Mouse (Mus musculus) layer of hippocampus, adult 18-20 months (tissue): ENCODE results near the gene Cyp2s1. TPM values are rescaled to one million over a fixed set of nuclear protein-coding genes. Genes with fewer than 3 reads are reported as not detected.
"Not testable (repeated sequence)": the region's sequence is repeated elsewhere in the genome, so short reads cannot be mapped to it uniquely, and the experiment has no call there.

Experiments used
- DNase-seq, 2 experiments: peaks; one replicate each; pipeline ENCODE4 v3.0.0; 2022; ENCODE audit warnings: low spot score in 2 of 2
- total RNA-seq, 2 experiments: library from RNA; stranded (reverse); gene quantifications; 2 replicates each; pipeline ENCODE4 v1.2.3; 2021

The Cyp2s1 gene
- total RNA-seq, 2 experiments from 2014 or later, result 1.6 to 1.7 TPM

GRCm38 (mm10) chr7:25812195-25812594 is 4.5 kb downstream of the Cyp2s1 start:
- DNase-seq, result no peak

DNA sequence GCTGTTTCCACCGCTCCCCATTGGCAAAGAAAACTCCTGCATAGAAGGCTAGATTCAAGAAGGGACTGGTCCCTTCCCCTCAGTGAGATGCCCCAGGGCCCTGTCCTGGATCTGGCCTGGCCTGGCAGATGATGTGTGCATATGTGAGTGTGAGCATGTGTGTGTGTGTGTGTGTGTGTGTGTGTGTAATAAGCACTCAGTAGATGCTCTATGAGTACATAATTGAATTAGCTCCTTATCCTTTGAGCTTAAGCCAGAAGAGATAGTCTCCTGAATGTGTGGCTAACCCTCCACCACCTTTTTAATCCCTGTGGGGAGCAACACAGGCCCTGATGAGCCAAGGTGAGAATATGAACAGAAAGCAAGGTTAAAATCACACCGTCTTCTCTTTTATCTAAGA is 5.0 kb downstream of the Cyp2s1 start:
- DNase-seq, result no peak

GRCm38 (mm10) chr7:25805631-25806343 is 10.9 kb downstream of the Cyp2s1 start:
- peak; percentile 77 to 92 for DNase-seq

DNA sequence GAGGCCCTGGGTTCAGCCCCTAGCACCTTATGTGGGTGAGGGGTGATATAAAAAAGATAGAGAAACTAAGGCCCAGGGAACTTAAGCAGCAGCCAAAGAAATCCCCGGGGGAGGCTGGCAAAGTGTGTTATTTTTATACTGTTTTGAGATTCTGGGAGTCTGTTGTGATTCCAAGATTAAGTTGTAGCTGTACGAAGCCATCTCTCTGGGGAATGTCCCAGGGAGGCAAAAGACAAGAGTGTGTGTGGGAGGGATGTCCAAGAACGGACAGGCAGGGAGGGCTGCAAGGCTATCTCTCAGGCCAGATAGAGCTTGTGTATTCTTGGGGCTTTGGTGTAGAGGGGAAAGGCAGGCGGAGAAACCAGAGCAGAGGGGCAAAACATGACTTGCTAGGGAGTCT is 11.9 kb downstream of the Cyp2s1 start:
- no peak for DNase-seq

DNA sequence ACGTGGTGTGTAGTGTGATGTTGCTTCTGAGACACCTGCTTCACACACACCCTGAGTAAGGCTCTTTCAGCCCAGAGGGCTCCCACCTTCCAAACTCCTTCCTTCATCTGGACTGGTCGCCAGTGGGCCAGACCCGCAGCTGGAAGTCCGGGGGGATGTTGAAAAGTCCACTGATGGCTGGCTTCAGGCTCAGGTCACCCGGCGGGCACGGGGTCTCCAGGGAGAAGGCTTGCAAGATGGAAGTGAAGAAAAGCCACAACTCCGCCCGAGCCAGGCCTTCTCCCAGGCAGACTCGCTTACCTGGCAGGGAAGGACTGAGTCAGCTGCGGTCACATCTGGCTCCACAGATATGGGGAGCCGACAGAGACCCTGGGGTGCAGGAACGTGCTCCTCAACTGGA is 13.3 kb downstream of the Cyp2s1 start:
- DNase-seq, result no peak

DNA sequence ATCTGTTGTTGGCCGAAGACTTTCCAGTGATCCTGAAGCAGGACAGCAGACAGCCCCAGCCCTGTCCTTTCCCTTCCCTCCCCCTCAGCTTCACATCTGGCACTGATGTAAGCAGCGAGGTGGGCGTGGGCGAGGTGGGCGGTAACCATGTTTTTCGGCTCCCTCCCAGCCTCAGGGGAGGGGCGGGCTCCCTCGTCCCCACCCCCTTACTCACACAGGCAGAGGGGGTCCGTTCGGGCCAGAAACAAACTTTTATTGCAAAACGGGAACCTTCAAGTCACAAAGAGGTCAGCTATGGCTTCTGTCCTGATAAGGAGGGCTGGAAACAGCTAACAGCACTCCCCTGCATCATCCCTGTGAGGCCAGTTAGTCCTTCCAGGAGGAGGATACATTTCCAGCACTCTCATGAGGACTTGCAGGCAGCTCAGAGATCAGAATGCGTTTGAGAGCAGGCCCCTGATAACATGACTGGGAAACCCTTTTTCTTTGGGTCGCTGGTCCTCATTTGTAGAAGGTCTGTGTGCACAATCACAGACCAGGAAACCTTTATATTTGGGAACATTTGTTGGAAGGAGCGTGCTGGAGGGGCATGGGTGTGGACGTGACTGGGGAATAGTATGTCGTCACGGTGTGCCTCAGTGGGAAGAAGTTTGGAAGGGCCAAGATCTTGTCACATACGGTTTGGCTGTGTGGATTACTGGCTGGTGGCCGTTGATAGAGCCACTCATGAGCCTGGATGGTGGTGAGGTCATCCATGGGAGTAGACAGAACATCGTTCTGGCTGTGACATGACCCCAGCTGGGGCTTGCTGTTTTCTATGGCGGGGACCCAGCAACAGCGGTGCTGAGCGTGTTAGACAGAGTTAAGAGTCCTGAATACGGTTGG is 14.2 kb downstream of the Cyp2s1 start:
- no peak for DNase-seq

GRCm38 (mm10) chr7:25801031-25801430 is 15.7 kb downstream of the Cyp2s1 start:
- no peak for DNase-seq

DNA sequence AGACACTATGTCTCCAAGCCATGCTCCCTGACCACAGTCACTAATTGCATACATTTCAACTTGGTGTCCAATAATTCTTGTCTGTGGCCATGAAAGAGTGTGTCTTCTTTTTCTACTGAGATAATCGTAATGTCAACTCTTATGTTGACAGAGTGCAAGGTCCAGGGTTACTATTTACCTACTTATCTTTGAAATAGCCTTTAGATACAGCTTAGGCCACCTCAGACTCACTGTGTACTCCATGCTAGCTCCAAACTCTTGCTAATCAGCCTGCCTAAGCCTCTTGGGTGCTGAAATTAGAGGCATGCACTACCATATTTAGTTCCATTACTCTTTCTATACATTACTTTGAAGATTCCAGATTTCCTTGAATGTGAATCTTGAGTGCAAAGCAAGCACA is 17.3 kb downstream of the Cyp2s1 start:
- DNase-seq, result no peak

- no peak for DNase-seq
These were observed 18.2 kb downstream of the Cyp2s1 start for GRCm38 (mm10) chr7:25798540-25798939.

- no peak for DNase-seq
These were observed 21.9 kb downstream of the Cyp2s1 start for GRCm38 (mm10) chr7:25794775-25795174.

GRCm38 (mm10) chr7:25793679-25794078 is 23.0 kb downstream of the Cyp2s1 start:
- DNase-seq, result no peak

DNA sequence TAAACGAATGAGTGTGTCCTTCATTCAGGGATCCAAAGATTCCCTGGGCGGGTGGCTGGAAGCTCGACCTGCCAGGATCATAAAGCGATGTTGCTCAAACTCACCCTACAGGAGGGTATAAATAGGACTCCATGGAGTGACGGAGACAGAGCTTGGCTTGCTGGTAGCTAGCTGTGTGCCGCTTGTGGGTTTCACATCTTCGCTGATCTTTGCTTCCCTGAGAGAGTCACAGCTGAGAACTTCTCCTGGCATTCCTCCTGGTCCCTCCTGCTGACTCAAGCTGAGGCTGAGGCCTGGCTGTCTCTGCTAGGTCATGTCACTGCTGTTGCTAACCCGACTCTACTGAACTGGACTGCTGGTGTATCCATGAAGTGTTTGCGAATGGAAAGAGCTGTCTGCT is 23.7 kb downstream of the Cyp2s1 start:
- not testable (repeated sequence) for DNase-seq

DNA sequence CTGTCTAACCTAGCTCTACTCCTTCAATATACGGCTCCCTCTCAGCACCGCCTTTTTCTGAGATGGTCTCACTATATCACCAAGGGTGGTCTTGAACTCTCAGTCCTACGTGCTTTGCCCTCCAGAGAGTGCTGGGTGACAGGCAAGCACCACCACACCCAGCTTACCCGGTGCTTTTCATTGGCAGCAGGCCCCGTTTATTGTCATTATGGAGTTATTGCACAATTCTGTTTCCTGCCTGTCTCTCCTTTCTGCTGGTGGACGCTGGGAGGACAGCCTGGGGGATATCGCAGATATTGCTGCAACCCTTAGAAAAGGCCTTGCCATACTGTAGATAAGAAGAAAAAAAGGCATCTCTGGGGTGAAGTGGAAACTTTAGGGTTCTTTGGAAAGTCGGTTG is 26.1 kb downstream of the Cyp2s1 start:
- DNase-seq, result no peak

- DNase-seq, result no peak
These were observed 27.6 kb downstream of the Cyp2s1 start for GRCm38 (mm10) chr7:25789129-25789440.

DNA sequence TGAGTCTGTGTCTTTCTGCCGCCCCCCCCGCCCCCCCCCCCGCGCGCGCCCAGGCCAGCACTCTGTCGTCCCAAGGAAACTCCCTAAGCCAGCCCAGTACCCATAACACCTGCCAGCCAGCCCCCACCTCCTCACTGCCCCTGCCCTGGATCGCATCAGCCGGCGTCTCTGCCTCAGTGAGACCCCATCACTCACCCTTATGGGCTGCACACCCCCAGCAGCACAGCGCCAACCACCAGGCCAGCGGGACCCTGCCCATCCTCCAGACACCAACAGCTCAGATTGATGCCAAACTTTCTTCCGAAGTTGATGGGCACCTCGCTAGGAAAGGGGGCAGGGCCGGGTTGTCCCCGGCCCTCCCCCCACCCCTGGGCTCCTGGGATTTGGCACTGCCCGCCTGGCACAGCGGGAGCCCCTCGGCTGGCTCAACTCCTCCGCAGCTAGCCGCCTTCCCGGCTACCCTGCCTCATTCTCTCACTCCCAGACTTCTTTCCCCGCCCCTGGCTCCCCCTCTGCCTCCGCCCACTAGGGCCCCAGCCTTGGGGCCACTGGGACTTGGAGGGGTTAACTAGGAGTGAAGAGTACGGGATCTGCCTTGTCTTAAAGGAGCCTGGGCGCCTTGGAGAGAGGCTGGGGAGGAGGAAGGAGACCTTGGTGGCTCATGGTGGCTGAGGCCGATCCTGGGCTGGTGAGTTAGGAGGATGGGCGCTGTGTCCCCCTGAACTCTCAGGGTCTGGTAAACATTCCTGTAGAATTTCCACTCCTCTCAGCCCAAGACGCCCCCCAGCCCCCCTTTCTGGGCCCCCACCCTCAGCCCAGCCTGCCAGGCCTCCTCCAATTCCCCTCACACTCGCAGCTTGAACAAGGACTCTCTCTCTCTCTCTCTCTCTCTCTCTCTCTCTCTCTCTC is 28.2 kb downstream of the Cyp2s1 start, which contains the start of gene Axl:
Gene Axl (minus strand): TSS at position 486 of the 909 bp plus-strand sequence.
- DNase-seq, result no peak

GRCm38 (mm10) chr7:25787456-25788219 is 29.1 kb downstream of the Cyp2s1 start:
- DNase-seq, result no peak

DNA sequence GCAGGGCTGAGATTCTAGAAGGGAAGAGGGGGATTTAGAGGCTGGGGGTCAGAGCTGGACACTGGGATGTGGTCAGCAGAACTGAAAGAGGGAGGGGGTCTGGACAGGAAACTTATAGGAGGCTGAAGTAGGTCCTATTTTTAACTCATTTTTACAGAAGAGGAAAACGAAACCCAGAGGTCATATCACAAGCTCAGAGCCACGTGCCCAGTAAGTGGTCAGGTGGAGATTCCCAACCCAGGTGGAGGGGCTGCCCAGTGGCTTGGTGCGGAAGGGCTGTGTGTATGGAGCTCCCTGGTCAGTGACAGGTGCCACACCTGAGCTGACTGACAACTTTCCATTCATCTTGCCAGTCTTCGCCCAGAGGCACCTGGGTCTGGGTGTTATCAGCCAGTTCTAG is 29.7 kb downstream of the Cyp2s1 start:
- DNase-seq, result no peak

DNA sequence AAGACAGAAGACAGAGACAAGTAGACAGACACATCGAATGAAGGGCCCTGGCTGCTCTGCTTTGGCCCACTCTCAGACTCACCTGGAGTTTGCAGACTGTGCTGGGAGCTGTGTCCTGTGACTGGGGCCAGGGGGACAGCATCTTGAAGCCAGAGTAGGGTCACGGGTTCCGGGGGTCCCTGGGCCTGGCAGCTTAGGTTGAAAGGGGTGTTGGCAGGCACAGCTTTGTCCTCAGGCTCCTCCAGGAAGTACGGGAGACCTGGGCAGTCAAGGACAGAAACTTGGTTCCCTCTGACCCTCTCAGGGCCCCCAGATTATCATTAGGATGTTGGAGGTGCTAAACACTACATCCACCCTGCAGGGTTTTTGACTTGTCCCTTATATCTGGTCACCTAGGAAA is 31.0 kb downstream of the Cyp2s1 start:
- DNase-seq, result no peak

DNA sequence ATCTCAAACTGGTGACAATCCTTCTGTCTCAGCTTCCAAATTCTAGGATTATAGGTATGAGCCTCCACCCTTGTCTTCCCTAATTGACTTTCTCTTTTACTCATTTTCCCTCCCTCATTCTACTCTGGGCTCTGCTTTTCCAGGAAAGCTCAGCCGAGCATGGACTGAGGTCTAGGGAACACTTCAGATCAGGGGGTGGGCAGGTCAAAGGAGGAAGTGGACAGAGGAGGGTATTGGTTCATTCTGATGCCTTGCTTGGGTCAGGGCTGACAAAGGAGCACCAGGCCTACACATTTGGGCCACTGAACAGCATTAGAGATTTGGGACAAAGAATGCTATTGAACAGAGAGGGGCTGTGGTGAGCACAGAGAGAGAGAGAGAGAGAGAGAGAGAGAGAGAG is 31.9 kb downstream of the Cyp2s1 start:
- no peak for DNase-seq

- no peak for DNase-seq
These were observed 33.0 kb downstream of the Cyp2s1 start for GRCm38 (mm10) chr7:25783746-25784145.

DNA sequence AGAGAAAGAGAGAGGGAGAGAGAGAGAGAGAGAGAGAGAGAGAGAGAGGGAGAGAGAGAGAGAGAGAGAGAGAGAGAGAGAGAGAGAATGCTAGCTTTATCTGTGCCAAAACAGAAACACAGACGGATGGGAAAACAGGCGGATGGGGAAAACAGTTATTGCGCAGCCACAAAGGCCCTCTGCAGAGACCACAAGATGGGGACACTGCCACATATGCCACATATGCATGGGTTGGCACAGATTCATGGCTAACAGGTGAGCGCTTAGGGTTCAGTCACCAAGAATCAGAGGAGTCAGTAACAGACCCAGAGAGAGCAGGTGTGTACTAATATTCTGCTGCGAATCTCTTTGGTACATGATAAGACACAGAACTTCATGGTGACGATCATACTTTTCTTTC is 34.0 kb downstream of the Cyp2s1 start:
- DNase-seq, result peak in 1 of 2 experiments; percentile 39
